Mouse (Mus musculus): ENCODE data around the gene Zfp646. TPM values are rescaled to one million over a fixed set of nuclear protein-coding genes. Genes with fewer than 3 reads are reported as not detected.

Zfp646 gene
- total and polyA plus RNA-seq, 2 experiments, result 7.4 to 8.8 TPM

- H3K27me3 ChIP-seq (ENCODE audit: control insufficient read depth, insufficient read depth, low read length), result no peaks in the 10 kb centered on the region
- H3K4me1 ChIP-seq (ENCODE audit: control insufficient read depth, insufficient read depth, low read length), result no peaks in the 10 kb centered on the region
- no peak for TF ChIP-seq POLR2A (IDR thresholded peaks at IDR 0.05; ENCODE audit: extremely low read depth, insufficient read depth, low read length)
- TF ChIP-seq CTCF (IDR thresholded peaks at IDR 0.05; ENCODE audit: low read depth, low read length), result no peak
- WGBS, result 94% methylated on average over 12 of the region's 12 CpGs
- DNase-seq (ENCODE audit: extremely low read depth, low read depth, low spot score), result no peak
- H3K4me3 ChIP-seq (ENCODE audit: insufficient read depth, low read depth, low read length), result no peak overlapping the region
- H3K9ac ChIP-seq (ENCODE audit: low read depth, low read length), result no peak overlapping the region
- H3K36me3 ChIP-seq (ENCODE audit: control insufficient read depth, insufficient read depth, low read length), result peaks cover 5% of the 10 kb centered on the region; the same call in 1 of the 2 replicates
- no peaks in the 10 kb centered on the region for H3K79me2 ChIP-seq (ENCODE audit: control insufficient read depth, insufficient read depth, low read length)
- H3K27ac ChIP-seq (replicated peaks; ENCODE audit: insufficient read depth, low read depth, low read length), result no peak overlapping the region
Measured at GRCm38 (mm10) chr7:127866434-127866833, 9.6 kb upstream of the Zfp646 start.

DNA sequence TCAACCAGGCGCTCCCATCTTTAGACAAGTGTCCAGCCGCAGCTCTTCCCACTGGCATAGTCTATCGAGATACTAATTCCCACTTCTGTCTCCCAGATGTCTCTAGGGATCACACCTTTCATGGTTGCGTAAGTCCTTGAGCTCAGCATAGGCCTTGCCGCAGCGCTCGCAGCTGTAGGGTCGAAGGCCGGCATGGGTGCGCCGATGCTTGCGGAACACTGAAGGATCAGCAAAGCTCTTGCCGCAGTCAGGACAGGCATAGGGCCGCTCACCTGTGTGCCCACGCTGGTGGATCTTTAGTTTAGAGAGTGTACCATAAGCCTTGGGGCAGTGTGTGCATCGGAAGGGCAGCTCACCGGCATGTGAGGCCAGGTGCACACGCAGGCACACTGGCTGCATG is 8.4 kb upstream of the Zfp646 start:
- H3K4me3 ChIP-seq (ENCODE audit: insufficient read depth, low read depth, low read length), result no peak overlapping the region
- no peak for DNase-seq (ENCODE audit: extremely low read depth, low read depth, low spot score)
- H3K9ac ChIP-seq (ENCODE audit: low read depth, low read length), result no peak overlapping the region

GRCm38 (mm10) chr7:127869149-127869810 is 6.7 kb upstream of the Zfp646 start:
- H3K9ac ChIP-seq (ENCODE audit: low read depth, low read length), result no peak overlapping the region
- H3K36me3 ChIP-seq (ENCODE audit: control insufficient read depth, insufficient read depth, low read length), result peaks cover 5% of the 10 kb centered on the region; the same call in 1 of the 2 replicates
- no peak overlapping the region for H3K27ac ChIP-seq (replicated peaks; ENCODE audit: insufficient read depth, low read depth, low read length)
- no peaks in the 10 kb centered on the region for H3K27me3 ChIP-seq (ENCODE audit: control insufficient read depth, insufficient read depth, low read length)
- H3K4me1 ChIP-seq (ENCODE audit: control insufficient read depth, insufficient read depth, low read length), result no peaks in the 10 kb centered on the region
- no peak for TF ChIP-seq POLR2A (IDR thresholded peaks at IDR 0.05; ENCODE audit: extremely low read depth, insufficient read depth, low read length)
- no peak for TF ChIP-seq CTCF (IDR thresholded peaks at IDR 0.05; ENCODE audit: low read depth, low read length)
- H3K79me2 ChIP-seq (ENCODE audit: control insufficient read depth, insufficient read depth, low read length), result no peaks in the 10 kb centered on the region
- H3K4me3 ChIP-seq (ENCODE audit: insufficient read depth, low read depth, low read length), result no peak overlapping the region
- DNase-seq (ENCODE audit: extremely low read depth, low read depth, low spot score), result no peak
- 86% methylated on average over 3 of the region's 3 CpGs for WGBS

More for the DNA sequence above, 8.4 kb upstream of the Zfp646 start:
- no peak overlapping the region for H3K27ac ChIP-seq (replicated peaks; ENCODE audit: insufficient read depth, low read depth, low read length)
- WGBS, result 95% methylated on average over 18 of the region's 18 CpGs
- no peaks in the 10 kb centered on the region for H3K79me2 ChIP-seq (ENCODE audit: control insufficient read depth, insufficient read depth, low read length)
- H3K4me1 ChIP-seq (ENCODE audit: control insufficient read depth, insufficient read depth, low read length), result no peaks in the 10 kb centered on the region
- peaks cover 5% of the 10 kb centered on the region; the same call in 1 of the 2 replicates for H3K36me3 ChIP-seq (ENCODE audit: control insufficient read depth, insufficient read depth, low read length)
- TF ChIP-seq CTCF (IDR thresholded peaks at IDR 0.05; ENCODE audit: low read depth, low read length) (no peak), POLR2A (IDR thresholded peaks at IDR 0.05; ENCODE audit: extremely low read depth, insufficient read depth, low read length) (no peak)
- no peaks in the 10 kb centered on the region for H3K27me3 ChIP-seq (ENCODE audit: control insufficient read depth, insufficient read depth, low read length)

DNA sequence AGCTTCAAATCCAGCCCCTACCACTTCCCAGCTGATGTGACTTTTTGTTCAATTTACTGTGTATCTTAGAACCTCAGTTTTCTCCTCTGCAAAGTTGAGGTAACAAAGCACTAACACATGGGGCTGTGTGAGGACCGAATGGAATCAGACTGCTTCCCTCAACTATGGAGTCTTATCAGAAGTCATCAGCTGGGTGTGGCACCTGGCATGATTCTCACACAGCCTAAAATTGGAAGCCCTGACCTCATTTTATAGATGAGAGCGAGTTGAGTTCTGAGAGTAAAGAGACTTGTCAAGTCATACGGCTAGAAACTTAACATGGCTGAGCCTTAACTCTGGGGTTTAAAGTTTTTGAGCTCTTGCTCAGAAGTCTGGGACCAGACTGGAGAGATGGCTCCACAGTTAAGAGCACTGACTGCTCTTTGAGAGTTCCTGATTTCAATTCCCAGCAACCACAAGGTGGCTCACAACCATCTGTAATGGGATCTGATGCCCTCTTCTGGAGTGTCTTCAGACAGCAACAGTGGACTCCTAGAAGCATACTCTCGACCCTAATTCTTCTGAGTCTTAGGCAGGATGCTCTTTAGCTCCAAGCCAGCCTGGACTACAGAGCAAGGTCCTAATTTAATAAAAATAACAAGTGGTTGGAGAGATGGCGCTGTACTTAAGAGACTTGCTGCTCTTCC is 5.7 kb upstream of the Zfp646 start:
- Histone ChIP-seq H3K79me2 (ENCODE audit: control insufficient read depth, insufficient read depth, low read length) (no peaks in the 10 kb centered on the region), H3K4me3 (ENCODE audit: insufficient read depth, low read depth, low read length) (no peak overlapping the region), H3K27ac (replicated peaks; ENCODE audit: insufficient read depth, low read depth, low read length) (no peak overlapping the region), H3K36me3 (ENCODE audit: control insufficient read depth, insufficient read depth, low read length) (peaks cover 5% of the 10 kb centered on the region; the same call in 1 of the 2 replicates), H3K27me3 (ENCODE audit: control insufficient read depth, insufficient read depth, low read length) (no peaks in the 10 kb centered on the region), H3K4me1 (ENCODE audit: control insufficient read depth, insufficient read depth, low read length) (peaks cover 4% of the 10 kb centered on the region), H3K9ac (ENCODE audit: low read depth, low read length) (no peak overlapping the region)
- no peak for TF ChIP-seq POLR2A (IDR thresholded peaks at IDR 0.05; ENCODE audit: extremely low read depth, insufficient read depth, low read length)
- no peak for TF ChIP-seq CTCF (IDR thresholded peaks at IDR 0.05; ENCODE audit: low read depth, low read length)
- no peak for DNase-seq (ENCODE audit: extremely low read depth, low read depth, low spot score)
- WGBS, result 92% methylated on average over 5 of the region's 5 CpGs

GRCm38 (mm10) chr7:127874812-127875626 is 1.0 kb upstream of the Zfp646 start:
- Histone ChIP-seq H3K27me3 (ENCODE audit: control insufficient read depth, insufficient read depth, low read length) (no peaks in the 10 kb centered on the region), H3K36me3 (ENCODE audit: control insufficient read depth, insufficient read depth, low read length) (peaks cover 1% of the 10 kb centered on the region; the same call in 1 of the 2 replicates), H3K9ac (ENCODE audit: low read depth, low read length) (peak overlapping the region; percentile 81), H3K27ac (replicated peaks; ENCODE audit: insufficient read depth, low read depth, low read length) (no peak overlapping the region), H3K4me1 (ENCODE audit: control insufficient read depth, insufficient read depth, low read length) (peaks cover 6% of the 10 kb centered on the region), H3K4me3 (ENCODE audit: insufficient read depth, low read depth, low read length) (peak overlapping the region; percentile 94), H3K79me2 (ENCODE audit: control insufficient read depth, insufficient read depth, low read length) (peaks cover 14% of the 10 kb centered on the region; the same call in 1 of the 2 replicates)
- WGBS, result 4% methylated on average over 20 of the region's 20 CpGs
- TF ChIP-seq CTCF (IDR thresholded peaks at IDR 0.05; ENCODE audit: low read depth, low read length) (no peak), POLR2A (IDR thresholded peaks at IDR 0.05; ENCODE audit: extremely low read depth, insufficient read depth, low read length) (no peak)
- no peak for DNase-seq (ENCODE audit: extremely low read depth, low read depth, low spot score)
